Mouse (Mus musculus) lung, postnatal 0 days (tissue): ENCODE results near the gene Gps2.

Experiments used
- CTCF ChIP-seq: IDR thresholded peaks from 2 replicates; pipeline ENCODE4 v1.5.1; 2016; ENCODE audit warnings: antibody characterized with exemption, mild to moderate bottlenecking
- EP300 ChIP-seq: IDR thresholded peaks from 2 replicates; pipeline ENCODE4 v1.6.1; 2016; ENCODE audit warnings: antibody characterized with exemption, mild to moderate bottlenecking, control low read depth

- TF ChIP-seq CTCF, result no peak
- TF ChIP-seq EP300, result no peak
Measured at GRCm38 (mm10) chr11:69871822-69872221, 41.9 kb upstream of the Gps2 start.
